Mouse (Mus musculus): ENCODE measurements around the gene Sema5b. TPM values are rescaled to one million over a fixed set of nuclear protein-coding genes. Genes with fewer than 3 reads are reported as not detected.
"Not testable (repeated sequence)": the region's sequence is repeated elsewhere in the genome, so short reads cannot be mapped to it uniquely, and the experiment has no call there.

The Sema5b gene
- total and polyA plus RNA-seq, 2 experiments = 0.37 to 0.62 TPM

DNA sequence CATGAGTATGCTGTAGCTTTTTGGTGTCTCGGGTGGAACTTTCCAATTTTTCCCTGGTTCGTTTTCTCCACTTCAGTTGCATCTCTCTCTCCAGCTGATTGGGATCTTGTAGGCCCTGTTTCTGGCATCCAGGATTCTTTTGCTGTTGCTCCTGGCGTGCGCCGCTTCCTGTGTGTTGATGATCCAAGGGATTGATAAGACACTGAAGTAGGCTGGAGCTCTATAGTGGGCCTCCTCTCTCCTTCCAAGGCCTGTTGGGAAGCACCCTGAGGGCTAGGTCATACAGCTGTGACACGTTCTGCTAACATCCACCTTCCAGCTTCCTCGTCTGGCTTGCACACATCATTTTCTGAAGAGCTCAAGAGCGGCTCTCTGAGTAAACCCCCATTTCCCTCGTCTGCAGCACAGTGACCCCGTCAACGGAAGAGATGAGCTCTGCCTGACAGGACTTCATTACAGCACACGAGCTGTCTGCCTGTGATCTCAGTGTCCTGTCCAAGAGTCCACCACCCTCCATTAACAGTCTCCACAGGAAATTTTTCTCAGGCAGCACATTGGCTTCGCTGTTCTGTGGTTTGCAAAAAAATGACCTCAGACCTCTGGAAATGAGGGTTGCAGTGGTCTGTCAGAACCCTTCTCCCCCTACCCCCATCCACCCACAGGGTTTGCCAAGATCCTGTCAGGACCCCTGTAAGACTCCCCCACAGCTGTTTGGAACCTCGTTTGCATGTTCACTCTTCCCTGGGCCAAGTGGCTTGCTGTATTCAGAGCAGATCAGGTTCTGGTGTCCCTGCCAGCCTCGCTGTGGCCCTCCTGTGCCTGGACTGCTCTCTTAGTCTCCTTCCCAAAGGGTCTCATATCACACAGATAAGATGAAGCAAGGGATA lies 14.9 kb downstream of the Sema5b start:
- Histone ChIP-seq H3K4me3 (ENCODE audit: insufficient read depth, low read depth, low read length) (no peak overlapping the region), H3K27ac (replicated peaks; ENCODE audit: insufficient read depth, low read depth, low read length) (no peak overlapping the region), H3K79me2 (ENCODE audit: control insufficient read depth, insufficient read depth, low read length) (no peaks in the 10 kb centered on the region), H3K27me3 (ENCODE audit: control insufficient read depth, insufficient read depth, low read length) (no peaks in the 10 kb centered on the region), H3K9ac (ENCODE audit: low read depth, low read length) (no peak overlapping the region), H3K36me3 (ENCODE audit: control insufficient read depth, insufficient read depth, low read length) (no peaks in the 10 kb centered on the region), H3K4me1 (ENCODE audit: control insufficient read depth, insufficient read depth, low read length) (no peaks in the 10 kb centered on the region)
- no peak for TF ChIP-seq CTCF (IDR thresholded peaks at IDR 0.05; ENCODE audit: low read depth, low read length)
- no peak for TF ChIP-seq POLR2A (IDR thresholded peaks at IDR 0.05; ENCODE audit: extremely low read depth, insufficient read depth, low read length)
- DNase-seq (ENCODE audit: extremely low read depth, low read depth, low spot score) = no peak
- WGBS = 83% methylated on average over 15 of the region's 15 CpGs

DNA sequence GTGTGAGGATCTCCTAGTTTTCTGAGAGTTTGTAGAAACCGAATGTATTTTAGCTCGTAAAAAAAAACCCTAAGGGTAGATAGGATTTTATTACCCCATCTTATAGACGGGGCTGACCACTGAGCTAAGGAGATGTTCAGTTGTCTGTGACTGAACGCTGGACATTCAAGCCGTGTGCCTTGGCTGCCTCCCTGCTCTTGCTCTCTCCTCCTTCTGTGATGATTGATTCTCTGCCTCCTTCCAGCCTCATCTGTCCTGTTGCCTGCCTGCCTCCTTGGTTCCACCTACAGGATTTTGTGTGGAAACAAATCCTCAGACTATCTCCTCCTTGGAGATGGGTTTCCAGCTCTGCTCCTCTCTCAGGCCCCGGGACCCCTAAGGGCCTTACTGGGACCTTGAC lies 16.1 kb downstream of the Sema5b start:
- H3K27ac ChIP-seq (replicated peaks; ENCODE audit: insufficient read depth, low read depth, low read length) = no peak overlapping the region
- TF ChIP-seq POLR2A (IDR thresholded peaks at IDR 0.05; ENCODE audit: extremely low read depth, insufficient read depth, low read length) (no peak), CTCF (IDR thresholded peaks at IDR 0.05; ENCODE audit: low read depth, low read length) (no peak)
- H3K4me3 ChIP-seq (ENCODE audit: insufficient read depth, low read depth, low read length) = no peak overlapping the region
- no peaks in the 10 kb centered on the region for H3K36me3 ChIP-seq (ENCODE audit: control insufficient read depth, insufficient read depth, low read length)
- no peaks in the 10 kb centered on the region for H3K4me1 ChIP-seq (ENCODE audit: control insufficient read depth, insufficient read depth, low read length)
- no peak overlapping the region for H3K9ac ChIP-seq (ENCODE audit: low read depth, low read length)
- no peak for DNase-seq (ENCODE audit: extremely low read depth, low read depth, low spot score)
- H3K27me3 ChIP-seq (ENCODE audit: control insufficient read depth, insufficient read depth, low read length) = no peaks in the 10 kb centered on the region
- 83% methylated on average over 6 of the region's 6 CpGs for WGBS
- H3K79me2 ChIP-seq (ENCODE audit: control insufficient read depth, insufficient read depth, low read length) = no peaks in the 10 kb centered on the region

GRCm38 (mm10) chr16:35561541-35561940 lies 20.6 kb downstream of the Sema5b start:
- no peak for DNase-seq (ENCODE audit: extremely low read depth, low read depth, low spot score)
- no peak overlapping the region for H3K4me3 ChIP-seq (ENCODE audit: insufficient read depth, low read depth, low read length)
- TF ChIP-seq CTCF (IDR thresholded peaks at IDR 0.05; ENCODE audit: low read depth, low read length) (no peak), POLR2A (IDR thresholded peaks at IDR 0.05; ENCODE audit: extremely low read depth, insufficient read depth, low read length) (no peak)
- no peak overlapping the region for H3K9ac ChIP-seq (ENCODE audit: low read depth, low read length)
- WGBS = 68% methylated on average over 6 of the region's 6 CpGs
- no peak overlapping the region for H3K27ac ChIP-seq (replicated peaks; ENCODE audit: insufficient read depth, low read depth, low read length)
- H3K27me3 ChIP-seq (ENCODE audit: control insufficient read depth, insufficient read depth, low read length) = no peaks in the 10 kb centered on the region
- H3K36me3 ChIP-seq (ENCODE audit: control insufficient read depth, insufficient read depth, low read length) = no peaks in the 10 kb centered on the region
- H3K79me2 ChIP-seq (ENCODE audit: control insufficient read depth, insufficient read depth, low read length) = no peaks in the 10 kb centered on the region
- H3K4me1 ChIP-seq (ENCODE audit: control insufficient read depth, insufficient read depth, low read length) = no peaks in the 10 kb centered on the region

DNA sequence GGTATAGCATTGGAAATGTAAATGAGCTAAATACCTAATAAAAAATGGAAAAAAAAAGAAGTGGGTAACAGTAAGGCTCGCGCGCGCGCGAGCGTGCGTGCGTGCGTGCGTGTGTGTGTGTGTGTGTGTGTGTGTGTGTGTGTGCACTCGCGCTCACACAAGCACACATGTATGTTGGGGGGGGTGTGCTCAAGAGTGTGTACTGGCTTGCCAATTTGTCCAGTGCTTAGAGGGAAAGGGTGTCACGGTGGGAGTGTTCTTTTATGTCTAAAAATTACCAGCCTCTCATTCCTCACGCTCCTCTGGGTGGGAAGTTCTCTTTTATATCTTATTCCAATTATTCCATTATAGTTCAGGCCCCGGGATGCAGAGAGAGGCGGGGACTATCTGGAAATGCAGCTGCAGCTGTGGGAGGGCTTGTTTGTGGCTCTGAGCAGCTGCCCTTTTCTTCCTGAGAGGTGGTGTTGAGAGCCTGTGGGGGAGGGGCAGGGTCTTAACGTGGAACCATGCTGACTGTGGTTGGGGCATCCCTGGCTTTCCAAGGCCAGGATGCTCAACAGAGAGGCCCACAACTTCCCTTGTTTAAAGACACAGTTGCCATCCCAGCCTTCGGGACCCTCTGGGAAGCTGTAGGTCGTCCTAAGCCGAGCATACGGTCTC lies 23.4 kb downstream of the Sema5b start:
- Histone ChIP-seq H3K4me3 (ENCODE audit: insufficient read depth, low read depth, low read length) (no peak overlapping the region), H3K79me2 (ENCODE audit: control insufficient read depth, insufficient read depth, low read length) (no peaks in the 10 kb centered on the region), H3K4me1 (ENCODE audit: control insufficient read depth, insufficient read depth, low read length) (no peaks in the 10 kb centered on the region), H3K9ac (ENCODE audit: low read depth, low read length) (no peak overlapping the region), H3K36me3 (ENCODE audit: control insufficient read depth, insufficient read depth, low read length) (no peaks in the 10 kb centered on the region), H3K27ac (replicated peaks; ENCODE audit: insufficient read depth, low read depth, low read length) (no peak overlapping the region), H3K27me3 (ENCODE audit: control insufficient read depth, insufficient read depth, low read length) (no peaks in the 10 kb centered on the region)
- no peak for DNase-seq (ENCODE audit: extremely low read depth, low read depth, low spot score)
- no peak for TF ChIP-seq POLR2A (IDR thresholded peaks at IDR 0.05; ENCODE audit: extremely low read depth, insufficient read depth, low read length)
- no peak for TF ChIP-seq CTCF (IDR thresholded peaks at IDR 0.05; ENCODE audit: low read depth, low read length)
- WGBS = 78% methylated on average over 22 of the region's 22 CpGs

GRCm38 (mm10) chr16:35565601-35566000 lies 24.7 kb downstream of the Sema5b start:
- WGBS = 94% methylated on average over 5 of the region's 5 CpGs
- DNase-seq (ENCODE audit: extremely low read depth, low read depth, low spot score); H3K9ac ChIP-seq (ENCODE audit: low read depth, low read length); H3K4me3 ChIP-seq (ENCODE audit: insufficient read depth, low read depth, low read length); H3K79me2 ChIP-seq (ENCODE audit: control insufficient read depth, insufficient read depth, low read length); H3K36me3 ChIP-seq (ENCODE audit: control insufficient read depth, insufficient read depth, low read length); H3K27ac ChIP-seq (replicated peaks; ENCODE audit: insufficient read depth, low read depth, low read length); H3K4me1 ChIP-seq (ENCODE audit: control insufficient read depth, insufficient read depth, low read length); H3K27me3 ChIP-seq (ENCODE audit: control insufficient read depth, insufficient read depth, low read length): not testable (repeated sequence)
